Mouse (Mus musculus): ENCODE measurements around the gene Specc1l.
"Not testable (repeated sequence)": the region's sequence is repeated elsewhere in the genome, so short reads cannot be mapped to it uniquely, and the experiment has no call there.

Specc1l gene

DNA sequence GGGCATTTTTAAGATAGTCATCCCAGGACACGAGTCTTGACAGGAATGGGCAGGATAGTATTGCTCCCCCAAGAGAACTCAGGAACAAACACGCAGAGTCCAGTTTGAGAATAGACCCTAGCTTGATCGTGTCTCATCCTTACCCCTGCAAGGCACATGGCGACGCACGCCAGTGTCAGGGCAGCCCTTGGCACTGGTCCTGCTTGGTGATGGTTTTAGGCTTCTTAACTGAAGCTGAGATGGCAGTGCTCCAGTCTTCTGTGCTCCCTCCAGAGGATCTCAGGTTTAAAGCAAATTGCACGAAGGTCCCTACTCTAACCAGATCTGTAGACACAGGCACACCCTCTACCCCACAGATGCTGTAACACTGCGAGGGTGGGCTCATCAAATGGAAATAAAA lies 103.9 kb downstream of the Specc1l start:
- no peak for DNase-seq (ENCODE audit: low read depth, low spot score)

DNA sequence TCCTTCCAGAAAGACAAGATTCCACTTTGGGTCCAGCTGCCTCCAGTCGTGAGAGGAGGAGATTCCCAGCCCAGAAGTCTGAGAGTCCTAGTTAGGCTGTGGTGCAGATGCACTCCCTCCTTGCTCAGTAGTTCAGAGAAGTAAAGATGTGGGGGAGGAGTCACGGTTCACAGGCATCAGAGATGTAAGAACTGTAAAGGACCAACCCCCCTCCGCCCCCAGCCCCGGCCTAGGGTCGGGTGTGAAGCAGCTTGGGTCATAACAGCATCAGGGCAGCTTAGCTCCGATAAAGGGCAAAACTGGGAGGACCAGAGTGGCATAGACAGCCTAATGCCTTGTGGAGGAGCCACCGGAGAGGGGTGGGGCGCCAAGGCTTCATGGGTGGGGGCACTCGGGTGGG lies 104.6 kb downstream of the Specc1l start:
- DNase-seq (ENCODE audit: low read depth, low spot score): peak; percentile 75

DNA sequence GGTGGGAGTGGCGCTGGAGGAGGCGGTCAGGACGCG lies 104.8 kb downstream of the Specc1l start, which contains the start of gene Adora2a:
Adora2a (plus strand) TSS at position 6 of the 36 bp plus-strand sequence.
- DNase-seq (ENCODE audit: low read depth, low spot score): no peak

DNA sequence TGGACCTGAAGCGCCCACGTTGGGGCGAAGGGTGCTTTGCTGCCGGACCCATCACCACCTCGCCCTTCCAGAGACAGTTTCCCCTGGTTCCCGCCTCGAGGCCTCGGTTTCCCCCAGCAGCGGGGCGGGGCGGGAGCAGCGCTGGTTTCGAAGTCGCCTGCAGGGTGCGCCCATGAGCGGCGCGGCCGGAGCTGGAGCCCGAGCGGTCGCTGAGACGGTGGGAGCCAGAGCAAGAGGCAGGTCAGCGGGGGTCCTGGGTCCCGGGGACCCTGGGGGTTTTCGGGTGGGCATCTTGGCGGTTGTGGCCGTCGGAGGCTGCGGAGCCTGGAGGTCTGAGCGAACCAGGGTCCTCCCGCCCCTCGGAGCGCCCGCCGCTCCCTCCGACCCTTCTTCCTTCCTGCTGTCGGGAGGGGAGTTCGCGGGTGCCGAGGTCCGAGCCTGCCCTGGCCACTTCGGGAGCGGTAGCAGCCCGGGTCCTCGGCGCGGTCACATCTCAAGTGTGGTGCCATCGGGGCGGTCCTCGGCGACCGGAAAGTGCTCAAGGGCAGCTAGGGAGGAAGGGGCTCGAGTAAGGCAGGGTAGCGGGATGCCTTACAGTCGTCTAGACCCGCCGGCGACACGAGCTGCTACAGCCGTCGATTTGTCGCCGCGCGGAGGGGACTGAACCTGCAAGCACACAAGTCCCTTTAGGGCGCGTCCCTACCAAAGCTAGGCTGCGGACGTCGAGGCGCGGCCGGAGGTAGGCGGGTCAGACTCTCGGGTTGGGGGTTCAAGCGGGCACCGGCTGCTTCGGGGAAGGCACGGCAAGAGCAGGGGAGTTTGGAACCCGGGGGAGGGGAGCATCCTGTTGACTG lies 105.3 kb downstream of the Specc1l start:
- DNase-seq (ENCODE audit: low read depth, low spot score): peak; percentile 76

DNA sequence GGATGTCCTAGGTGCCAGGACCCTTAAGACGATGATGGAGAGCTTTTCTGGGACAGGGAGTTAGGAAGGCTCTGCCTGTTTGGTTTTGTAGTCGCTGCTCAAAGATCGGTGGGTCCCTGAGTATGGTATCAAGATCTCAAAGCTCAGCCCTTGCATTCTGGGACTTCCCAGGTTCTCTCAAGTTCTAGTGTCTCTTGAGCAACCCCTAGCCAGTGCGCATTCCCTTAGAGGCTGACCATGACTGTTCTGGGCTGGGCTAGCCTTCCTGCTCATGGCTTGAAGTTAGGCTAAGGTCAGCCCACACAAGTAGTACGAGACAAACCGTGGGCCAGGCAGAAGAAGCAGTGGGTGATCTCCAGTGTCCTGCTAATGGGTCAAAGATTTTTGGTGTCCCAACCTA lies 106.3 kb downstream of the Specc1l start:
- DNase-seq (ENCODE audit: low read depth, low spot score): peak; percentile 21

DNA sequence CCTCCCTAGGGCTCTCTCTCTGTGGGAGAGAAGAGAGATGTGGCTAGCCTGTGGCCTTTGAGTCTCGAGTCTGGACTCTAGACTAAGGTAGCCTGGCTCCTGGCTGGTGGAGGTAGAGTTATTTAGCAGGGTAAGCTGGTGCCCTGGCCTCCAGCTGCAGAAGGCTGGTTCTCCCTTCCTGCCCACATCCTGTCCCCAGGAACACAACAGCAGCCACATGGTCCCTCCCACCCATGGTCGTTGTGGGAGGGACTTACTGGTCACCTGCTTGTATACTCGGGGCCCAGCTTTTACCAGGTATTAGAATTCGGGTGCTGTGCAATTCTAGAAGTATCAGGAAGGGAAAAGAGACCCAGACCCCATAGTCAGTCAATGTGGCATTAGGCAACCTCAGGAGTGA lies 108.4 kb downstream of the Specc1l start:
- DNase-seq (ENCODE audit: low read depth, low spot score): peak; percentile 84

DNA sequence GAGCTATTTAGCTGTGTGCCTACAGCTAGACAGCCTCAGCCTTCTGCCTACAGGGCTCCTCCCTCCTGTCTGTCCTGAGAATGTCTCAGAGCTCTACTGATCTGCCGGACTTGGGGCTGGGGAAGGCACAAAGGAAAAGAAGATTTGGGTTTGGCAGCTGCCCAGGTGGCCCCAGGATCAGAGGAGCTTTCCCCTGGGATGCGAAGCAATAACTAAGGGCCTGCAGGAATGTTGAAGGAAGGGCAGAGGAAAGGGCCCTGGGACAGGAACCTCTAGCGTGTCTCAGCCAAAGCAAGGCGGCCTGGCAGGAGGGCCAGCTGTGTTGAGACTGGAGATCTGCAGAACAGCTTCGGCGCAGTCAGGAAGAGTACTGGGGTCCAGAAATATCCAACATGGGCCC lies 111.1 kb downstream of the Specc1l start:
- DNase-seq (ENCODE audit: low read depth, low spot score): no peak

DNA sequence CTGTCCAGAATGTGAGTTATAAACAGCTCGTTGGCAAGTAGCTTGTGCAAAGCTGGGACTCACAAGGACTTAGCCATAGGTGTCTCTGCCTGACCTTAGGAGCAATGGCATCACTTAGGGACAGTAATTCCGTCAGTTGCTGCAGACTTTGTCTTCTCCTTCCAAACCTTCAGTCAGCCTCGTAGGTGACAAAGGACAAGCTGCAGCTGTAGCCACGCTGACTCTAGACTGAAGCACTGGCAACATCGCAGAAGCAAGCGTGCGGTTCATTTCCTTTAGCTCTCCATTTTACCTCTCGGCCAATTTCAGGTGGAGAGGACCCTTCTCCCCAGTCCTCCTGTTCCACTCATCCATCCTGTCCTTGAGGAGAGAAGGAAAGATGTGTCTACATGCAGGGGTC lies 112.1 kb downstream of the Specc1l start:
- no peak for DNase-seq (ENCODE audit: low read depth, low spot score)

DNA sequence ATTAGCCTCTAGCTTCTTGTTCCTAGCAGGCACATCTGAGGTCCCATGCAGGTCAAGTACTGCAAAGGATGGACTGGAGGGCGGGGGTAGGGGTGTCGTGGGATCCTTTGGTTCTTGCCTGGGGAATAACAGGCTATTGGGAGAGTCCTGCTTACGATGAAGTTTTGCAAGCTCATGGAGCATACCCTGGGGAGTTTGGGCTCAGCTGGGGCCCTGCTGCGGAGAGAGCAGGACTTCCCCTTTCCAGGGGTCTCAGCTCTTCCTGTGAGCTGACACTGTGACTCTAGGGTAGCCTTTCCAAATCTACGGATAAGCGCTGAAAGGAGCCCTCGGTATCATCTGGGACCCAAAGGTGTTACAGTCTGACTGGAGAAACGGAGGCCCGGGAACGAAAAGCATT lies 112.5 kb downstream of the Specc1l start:
- no peak for DNase-seq (ENCODE audit: low read depth, low spot score)

DNA sequence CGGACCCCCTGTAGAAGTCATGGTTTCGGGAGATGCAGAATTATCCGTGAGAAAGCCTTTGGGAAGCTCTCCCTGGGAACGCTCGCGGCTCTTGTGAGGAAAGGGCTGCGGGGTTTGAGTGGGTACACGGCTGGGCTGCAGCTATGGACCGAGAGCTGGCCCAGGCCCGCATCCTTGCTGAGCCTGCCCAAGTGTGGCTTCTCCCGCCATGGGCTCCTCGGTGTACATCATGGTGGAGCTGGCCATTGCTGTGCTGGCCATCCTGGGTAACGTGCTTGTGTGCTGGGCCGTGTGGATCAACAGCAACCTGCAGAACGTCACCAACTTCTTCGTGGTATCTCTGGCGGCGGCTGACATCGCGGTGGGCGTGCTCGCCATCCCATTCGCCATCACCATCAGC lies 113.9 kb downstream of the Specc1l start:
- no peak for DNase-seq (ENCODE audit: low read depth, low spot score)

DNA sequence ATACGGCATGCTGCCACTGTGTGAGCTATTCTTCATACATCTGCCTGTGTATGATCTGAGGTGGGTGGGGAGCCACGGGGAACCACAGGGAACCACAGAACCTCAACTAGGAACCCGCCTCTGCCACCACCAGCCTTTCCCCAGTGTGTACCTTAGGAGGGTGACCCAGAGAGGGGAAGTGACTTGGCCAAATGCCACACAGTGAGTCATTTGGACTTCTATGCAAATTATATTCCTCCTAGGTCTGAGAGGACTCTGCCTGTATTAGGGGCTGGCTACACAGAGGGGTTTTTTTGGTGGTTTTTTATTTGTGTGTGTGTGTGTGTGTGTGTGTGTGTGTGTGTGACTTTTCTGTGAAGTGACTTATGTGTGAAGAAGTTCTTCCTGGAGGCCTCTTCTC lies 114.7 kb downstream of the Specc1l start:
- DNase-seq (ENCODE audit: low read depth, low spot score): peak; percentile 87

DNA sequence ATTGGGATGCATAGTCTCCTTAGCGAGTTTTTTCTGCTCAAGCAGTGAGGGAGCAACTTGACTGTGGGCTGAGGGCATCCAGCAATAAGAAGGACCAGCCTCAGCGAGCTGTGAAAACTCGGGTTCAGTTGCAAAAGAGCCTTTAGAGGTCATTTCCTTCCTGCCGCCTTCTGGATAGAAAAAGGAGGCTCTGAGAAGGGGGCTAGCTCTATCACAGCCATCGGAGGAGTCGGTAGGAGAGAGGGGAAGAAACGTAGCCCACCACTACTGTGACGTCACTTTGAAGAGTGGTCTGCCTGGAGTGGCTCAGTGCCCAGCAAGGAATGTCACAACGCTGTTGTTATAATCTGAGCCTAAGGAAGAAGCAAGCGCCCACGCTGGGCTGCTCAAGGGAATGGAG lies 115.2 kb downstream of the Specc1l start:
- DNase-seq (ENCODE audit: low read depth, low spot score): no peak

DNA sequence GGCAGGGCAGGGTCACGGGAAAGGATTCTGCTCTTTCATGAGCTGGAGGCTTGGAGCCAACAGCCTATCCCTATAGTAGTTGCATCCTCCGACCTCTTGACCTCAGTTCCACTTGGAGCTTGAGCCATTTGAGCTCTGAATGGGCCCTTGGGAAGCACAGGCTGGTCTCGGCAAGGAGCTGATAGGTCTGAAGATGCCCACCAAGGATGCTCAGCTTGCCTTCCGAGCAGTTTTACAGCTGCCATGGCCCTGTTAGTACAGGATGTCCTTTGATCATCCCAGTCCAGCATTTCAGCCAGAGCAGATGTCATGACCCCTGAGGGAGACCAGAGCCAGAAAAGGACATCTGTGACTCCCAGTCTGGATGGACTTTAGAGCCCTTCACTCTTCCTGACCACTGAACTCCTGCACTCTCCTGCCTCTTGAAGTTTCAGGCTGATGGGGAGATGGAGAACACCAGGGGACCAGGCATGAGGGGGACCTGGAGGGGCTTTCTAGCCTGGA lies 116.4 kb downstream of the Specc1l start:
- no peak for DNase-seq (ENCODE audit: low read depth, low spot score)

DNA sequence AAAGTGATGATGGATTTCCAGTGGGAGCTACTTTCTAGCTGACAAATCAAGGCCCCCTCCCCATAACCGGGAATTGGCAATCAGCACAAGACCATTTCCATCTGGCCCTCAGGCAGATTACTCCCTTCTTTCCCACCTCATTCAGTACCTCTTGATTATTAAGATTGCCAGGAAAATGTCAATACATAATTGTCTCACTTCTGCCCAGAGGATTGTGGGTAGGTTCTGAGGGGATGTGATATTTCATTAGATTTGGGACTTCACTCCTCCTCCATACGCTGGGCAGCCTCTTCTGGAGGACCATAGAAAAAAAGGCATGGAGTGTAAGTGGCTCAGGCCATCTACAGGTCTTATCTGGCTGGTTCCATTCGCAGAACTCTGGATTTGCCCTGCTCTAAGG lies 120.4 kb downstream of the Specc1l start:
- DNase-seq (ENCODE audit: low read depth, low spot score): no peak

DNA sequence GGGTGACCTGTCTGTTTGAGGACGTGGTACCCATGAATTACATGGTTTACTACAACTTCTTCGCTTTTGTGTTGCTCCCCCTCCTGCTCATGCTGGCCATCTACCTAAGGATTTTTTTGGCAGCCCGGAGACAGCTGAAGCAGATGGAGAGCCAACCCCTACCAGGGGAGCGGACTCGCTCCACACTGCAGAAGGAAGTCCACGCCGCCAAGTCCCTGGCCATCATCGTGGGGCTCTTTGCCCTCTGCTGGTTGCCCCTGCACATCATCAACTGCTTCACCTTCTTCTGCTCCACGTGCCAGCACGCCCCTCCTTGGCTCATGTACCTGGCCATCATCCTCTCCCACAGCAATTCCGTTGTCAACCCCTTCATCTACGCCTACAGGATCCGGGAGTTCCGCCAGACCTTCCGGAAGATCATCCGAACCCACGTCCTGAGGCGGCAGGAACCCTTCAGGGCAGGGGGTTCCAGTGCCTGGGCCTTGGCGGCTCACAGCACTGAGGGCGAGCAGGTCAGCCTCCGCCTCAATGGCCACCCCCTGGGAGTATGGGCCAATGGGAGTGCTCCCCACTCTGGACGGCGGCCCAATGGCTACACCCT lies 121.4 kb downstream of the Specc1l start:
- DNase-seq (ENCODE audit: low read depth, low spot score): no peak

DNA sequence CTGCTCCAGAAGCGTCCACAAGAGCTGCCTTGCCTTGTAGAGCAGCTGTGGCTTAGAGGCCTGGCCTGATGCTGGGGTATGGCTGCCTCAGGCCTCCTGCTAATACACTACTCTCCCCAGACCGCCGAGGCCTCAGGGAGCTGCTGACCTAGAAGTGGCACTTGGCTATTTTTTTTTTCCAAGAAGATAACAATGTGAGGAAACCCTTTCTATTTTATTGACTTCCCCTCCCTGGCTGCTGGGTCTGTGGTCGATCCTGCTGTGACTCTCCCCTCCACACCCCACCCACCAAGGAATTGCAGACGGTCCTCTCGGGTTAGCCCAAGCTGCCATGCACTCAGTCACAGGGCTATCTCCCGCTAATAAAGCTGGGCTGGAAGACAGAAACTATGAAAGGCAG lies 122.3 kb downstream of the Specc1l start:
- DNase-seq (ENCODE audit: low read depth, low spot score): no peak

DNA sequence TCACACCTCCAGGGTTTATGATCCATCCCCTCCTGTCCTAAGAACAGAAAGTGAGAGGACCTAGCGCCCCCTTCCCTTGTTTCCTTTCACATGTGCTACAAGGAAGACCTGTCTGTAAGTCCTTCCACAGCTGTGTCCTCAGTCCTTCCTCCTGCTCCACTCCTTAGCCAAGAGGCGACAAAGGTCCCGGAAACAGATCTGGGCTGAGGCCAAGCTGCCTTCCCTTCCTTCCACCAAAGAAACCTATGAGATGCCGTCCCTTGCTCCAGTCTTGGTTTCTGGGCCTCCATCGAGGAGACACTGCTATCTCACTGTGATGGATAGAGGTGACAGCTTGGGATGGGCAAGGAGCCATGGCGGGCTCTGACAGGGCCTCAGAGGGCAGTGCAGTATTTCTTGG lies 123.2 kb downstream of the Specc1l start:
- DNase-seq (ENCODE audit: low read depth, low spot score): no peak

DNA sequence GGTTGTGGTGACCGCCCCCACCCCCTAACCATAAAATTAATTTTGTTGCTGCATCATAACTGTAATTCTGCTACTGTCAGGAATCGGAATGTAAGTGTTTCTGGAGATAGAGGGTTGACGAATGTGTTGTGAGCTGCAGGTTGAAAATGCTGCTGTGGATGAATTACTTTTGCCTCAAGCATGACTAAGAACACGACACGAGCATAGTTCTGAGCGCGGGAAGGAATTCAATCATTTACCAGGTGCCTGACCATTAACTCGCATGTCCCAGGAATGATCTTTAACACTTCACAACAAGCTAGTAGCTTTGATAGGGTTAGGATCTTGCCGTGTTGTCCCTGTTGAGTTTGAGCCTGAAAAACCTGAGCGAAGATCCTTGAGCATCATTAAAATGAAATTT lies 125.4 kb downstream of the Specc1l start:
- no peak for DNase-seq (ENCODE audit: low read depth, low spot score)

DNA sequence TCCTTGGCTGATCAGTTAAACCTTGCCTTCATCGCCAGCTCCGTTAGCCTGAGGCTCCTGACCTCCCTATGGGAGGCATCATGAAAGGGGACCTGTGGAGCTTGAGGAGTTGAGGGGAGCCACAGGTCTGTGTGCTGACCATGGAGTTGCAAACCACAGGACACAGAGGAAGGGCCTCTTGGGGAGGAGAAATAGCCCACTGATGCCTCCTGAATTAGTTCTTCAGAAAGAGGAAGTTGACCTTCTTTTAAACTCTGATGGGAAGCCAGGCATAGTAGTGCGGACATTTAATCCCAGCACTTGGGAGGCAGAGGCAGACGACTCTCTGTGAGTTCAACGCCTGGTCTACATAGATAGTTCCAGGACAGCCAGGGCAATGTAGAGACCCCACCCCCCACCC lies 127.0 kb downstream of the Specc1l start:
- no peak for DNase-seq (ENCODE audit: low read depth, low spot score)

DNA sequence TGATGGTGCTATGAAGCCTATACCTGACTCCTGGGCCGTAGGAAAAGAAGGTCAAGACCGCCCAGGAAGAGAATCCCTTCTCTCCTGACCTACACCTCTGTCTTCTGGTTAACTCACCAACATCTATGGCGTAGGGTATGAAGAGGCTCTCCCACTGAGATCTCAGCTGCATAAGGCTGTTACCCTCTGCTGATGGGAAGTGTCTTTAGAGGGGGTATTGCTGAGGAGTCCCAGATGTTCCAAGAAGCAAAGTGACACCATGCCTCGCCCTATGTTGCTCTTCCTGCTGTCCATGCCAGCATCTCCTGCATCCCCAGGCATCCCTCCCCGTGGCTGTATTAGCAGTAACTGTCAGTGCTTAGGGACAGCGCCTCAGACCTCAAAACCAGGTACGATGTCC lies 127.5 kb downstream of the Specc1l start:
- no peak for DNase-seq (ENCODE audit: low read depth, low spot score)

DNA sequence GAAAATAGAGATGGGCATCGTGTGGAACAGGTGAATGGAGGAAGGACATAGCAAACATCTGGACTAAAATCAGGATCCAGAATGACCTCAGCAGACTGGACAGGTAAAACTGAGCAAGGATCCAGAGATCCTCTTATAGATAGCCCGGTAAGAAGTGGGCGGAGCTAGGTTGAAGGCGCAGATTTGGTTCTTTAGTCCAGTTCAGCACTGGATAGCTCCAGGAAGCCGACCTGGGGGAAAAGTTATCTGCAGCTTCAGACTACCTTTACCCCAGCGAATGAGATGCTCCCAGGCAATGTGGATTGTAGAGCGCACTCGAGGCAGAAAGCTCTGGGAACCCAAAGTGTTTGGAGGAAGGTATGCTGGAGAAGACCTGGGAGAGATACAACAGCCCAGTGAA lies 130.1 kb downstream of the Specc1l start:
- DNase-seq (ENCODE audit: low read depth, low spot score): no peak

DNA sequence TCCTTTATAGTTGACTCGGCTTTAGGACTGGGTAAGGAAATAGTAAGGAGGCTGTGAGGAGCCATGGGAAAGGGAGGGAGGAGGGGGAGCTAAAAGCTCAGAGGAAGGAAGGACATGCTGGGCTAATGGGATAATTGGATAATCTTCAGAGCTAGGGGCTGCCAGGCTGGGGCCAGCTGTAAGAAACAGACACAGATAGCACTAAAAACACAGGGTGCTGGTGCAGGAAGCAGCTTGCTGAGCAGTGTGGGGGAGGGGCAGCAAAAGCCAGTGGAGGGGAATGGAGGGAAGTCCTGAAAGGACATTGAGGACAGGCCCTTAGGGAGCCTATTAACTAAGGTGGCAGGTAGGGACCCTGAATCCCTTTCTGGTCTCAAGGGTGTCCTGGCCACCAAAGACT lies 132.7 kb downstream of the Specc1l start:
- DNase-seq (ENCODE audit: low read depth, low spot score): not testable (repeated sequence)

DNA sequence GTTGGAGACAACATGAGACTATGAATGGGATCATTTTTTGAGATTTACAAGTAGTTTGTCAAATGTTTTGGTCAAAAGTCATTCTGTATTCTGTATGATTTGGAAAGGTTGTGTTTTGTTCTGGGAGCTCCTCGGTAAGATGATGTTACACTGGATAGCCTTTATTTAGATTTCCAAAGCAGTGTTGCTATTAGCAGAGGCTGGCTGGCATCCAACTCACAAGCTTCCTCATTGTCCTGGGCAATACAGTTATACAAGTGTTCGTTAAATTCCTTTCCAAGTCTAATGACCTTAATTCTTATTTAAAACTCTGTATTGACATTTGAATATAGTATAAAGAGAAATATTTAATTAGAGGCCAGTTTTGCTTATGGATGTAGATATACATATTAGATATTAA lies 133.4 kb downstream of the Specc1l start:
- DNase-seq (ENCODE audit: low read depth, low spot score): no peak

DNA sequence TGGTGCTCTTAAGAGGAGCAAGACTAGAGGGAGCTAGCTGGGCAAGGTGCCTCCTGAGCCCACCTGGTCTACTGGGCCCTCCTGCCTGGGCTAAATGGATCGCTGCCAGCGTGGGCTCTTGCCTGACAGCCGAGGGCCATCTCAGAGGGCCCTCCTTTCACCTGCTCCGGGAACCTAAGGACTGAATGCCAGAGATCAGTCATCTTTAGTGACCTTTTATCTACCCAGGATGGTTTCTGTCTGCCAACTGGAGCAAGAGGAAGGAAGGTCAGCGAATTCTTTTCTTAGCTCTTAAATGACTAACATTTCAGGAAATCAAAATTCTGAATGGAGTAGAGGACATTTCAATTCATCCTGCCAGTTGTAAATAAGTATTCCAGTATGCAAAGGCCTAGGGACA lies 138.7 kb downstream of the Specc1l start:
- DNase-seq (ENCODE audit: low read depth, low spot score): no peak

Measured in CD4-positive helper T cell, adult 2 months (primary cell).